Mouse (Mus musculus): ENCODE measurements at regions not wholly inside any gene's neighbourhood (a gene's known extent, or its start where the extent isn't known, plus 50 kb on each side); places are given as distances from the start of the nearest gene placed in this dataset.

DNA sequence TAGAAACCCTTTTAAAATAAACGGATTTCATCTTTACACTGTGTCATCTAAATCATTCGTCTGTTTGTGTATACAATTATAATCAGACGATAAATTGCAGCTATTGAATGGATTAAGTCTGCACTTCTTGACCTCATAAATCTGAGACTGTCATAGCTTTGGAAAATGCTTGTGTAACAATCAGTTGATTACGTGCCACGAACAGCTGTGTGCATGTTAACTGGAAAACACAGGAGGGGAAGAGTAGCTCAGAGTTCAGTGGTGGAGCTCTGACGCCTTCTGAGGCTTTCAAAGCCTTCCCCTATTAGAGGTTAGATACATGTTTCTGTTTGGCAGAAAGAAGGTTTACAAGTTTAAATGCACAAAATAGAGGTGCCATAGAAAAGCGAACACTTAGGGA is 109.7 kb upstream of the Gm765 start:
- DNase-seq (ENCODE audit: low spot score): peak; percentile 14

DNA sequence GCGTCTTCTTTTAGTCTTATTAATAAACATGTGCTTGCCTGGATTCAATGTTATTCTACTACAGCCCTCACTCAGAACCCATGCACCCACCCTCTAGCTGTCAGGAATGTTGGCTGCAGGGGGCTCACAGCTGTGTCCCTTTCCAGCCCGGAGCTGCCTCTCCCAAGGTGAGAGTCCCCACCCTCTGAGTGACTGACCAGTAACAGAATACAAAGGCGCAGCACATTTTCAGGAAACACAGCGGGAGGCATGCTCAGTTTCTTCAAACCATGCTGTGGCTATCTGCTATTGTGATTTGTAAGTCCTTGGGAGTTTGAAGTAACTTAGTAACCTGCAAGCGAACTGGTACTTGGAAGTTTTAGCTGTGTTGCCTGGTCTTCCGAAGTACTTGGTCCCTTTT is 93.1 kb upstream of the Gm765 start:
- no peak for DNase-seq (ENCODE audit: low spot score)

DNA sequence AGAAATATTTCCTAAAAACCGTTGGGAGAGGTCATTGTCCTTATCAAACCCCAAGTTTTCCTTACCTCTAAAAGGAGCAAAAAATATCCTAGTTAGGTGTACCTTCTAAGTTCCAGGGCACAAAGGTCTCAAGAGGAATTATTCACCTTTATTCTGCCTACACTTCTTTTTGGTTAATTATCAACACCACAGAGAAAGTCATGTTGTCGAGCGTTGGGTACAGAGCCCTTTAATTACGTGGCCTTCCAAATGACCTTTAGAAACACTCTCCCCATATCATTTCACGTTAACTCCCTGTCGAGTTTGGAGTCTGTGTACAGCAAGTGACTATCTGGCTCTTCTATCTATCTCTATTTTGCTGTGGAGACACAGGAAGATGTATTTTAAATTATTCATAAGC is 90.7 kb upstream of the Gm765 start:
- no peak for DNase-seq (ENCODE audit: low spot score)

DNA sequence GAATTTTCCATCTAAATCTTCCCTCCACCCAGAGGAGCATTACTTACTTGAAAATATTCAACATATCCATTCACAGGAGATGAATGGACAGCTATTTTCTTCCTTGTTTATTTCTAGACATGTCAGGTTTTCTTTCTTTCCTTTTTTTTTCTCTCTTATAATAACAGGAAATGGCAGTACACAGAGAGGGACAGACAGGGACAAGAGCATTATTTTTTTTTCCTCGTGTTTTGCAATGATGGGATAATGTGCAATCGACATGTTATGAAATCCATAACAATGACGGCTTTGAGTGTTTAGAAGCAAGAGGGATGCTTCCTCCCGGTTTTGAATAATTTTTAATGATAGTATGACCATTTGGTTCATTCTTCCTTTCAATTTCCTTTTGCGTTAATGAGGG is 86.6 kb upstream of the Gm765 start:
- DNase-seq (ENCODE audit: low spot score): no peak

DNA sequence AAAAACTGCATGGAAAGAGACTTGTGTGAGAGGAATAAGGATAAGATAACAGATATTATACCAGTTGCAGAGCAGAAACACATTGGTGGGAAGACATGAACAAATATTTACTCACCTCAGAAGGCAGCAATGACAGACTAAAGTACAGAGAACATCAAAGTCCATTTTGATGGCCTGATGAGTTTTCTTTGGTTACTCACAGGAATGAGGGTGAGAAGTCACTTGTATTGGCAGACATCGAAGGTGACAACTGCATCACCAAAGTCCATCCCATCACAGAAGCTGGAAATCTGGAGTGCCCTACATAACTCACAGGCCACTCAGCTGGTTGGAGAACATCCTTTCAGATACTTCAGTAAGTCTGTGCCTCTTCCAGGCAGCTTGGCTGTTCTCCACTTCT is 60.1 kb upstream of the Gm765 start:
- no peak for DNase-seq (ENCODE audit: low spot score)

DNA sequence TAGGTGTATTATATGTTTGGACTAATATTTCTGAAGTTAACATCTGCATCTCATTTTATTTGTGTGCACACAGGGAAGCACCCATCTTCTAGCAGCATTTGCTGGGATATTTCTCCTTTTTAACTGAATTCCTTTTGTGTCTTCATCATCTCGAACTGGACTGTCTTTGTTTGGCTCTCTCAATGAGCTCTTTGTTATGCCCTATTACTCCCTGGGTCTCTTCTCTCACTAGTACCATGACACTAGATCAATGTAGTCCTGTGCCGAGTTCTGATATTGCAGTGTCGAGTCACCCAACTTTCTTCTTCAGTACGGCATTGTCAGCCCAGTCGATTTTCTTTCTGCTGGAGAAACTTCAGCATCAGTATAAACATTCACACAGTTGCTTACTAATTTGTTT is 52.0 kb upstream of the Gm765 start:
- DNase-seq (ENCODE audit: low spot score): no peak
